Mouse (Mus musculus): Measurements from ENCODE around the gene Atg4b.

DNA sequence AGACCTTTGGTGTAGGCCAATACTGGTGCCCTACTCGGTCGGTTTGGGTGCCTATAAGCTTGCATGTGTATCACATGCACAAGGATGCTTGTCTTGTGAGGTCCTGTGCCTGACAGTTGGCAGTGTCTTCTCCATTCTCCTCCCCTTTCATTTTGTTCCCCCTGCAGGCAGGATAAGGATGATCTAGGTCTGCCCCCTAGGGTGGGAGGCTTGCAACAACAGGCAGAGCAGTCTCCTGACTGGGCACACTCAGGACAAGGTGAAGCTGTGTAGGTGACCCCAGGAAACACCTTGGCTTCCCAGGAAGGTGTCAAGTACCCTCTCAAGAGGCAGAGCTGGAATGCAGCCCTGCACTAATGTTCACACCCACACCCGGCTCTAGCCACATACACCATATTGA lies 24.3 kb upstream of the Atg4b start:
- TF ChIP-seq CTCF (IDR thresholded peaks at IDR 0.05; ENCODE audit: low read depth) (peak; percentile 93), EP300 (IDR thresholded peaks at IDR 0.05; ENCODE audit: low read depth) (no peak)
